Mouse (Mus musculus) G1E (cell line): Measurements from ENCODE around the gene Cd276. TPM values are rescaled to one million over a fixed set of nuclear protein-coding genes. Genes with fewer than 3 reads are reported as not detected.

Experiments
- ATAC-seq: 2 replicates; pipeline ENCODE4 v1.8.0; 2016; ENCODE audit warnings: mild to moderate bottlenecking; ENCODE audit not compliant: insufficient number of reproducible peaks, poor library complexity, low FRiP score, severe bottlenecking; ENCODE audit errors: extremely low read depth
- DNase-seq: peaks from one replicate; pipeline ENCODE4 v3.0.0; 2012; ENCODE audit warnings: low spot score
- H3K27me3 ChIP-seq: 2 replicates; pipeline ENCODE4 v1.6.1; 2012; ENCODE audit warnings: mild to moderate bottlenecking, low read length, inconsistent platforms; ENCODE audit not compliant: insufficient read depth
- H3K36me3 ChIP-seq: replicated peaks from 2 replicates; pipeline ENCODE3; 2012; ENCODE audit warnings: mild to moderate bottlenecking, inconsistent platforms
- H3K4me1 ChIP-seq: 2 replicates; pipeline ENCODE4 v1.6.1; 2012; ENCODE audit warnings: low read depth, low read length, inconsistent platforms, mixed read lengths; ENCODE audit not compliant: insufficient read depth
- H3K4me3 ChIP-seq: 2 replicates; pipeline ENCODE4 v1.5.1; 2012; ENCODE audit warnings: low read depth, mild to moderate bottlenecking, inconsistent platforms, low read length, moderate library complexity, mixed read lengths
- H3K9me3 ChIP-seq: replicated peaks from 2 replicates; pipeline ENCODE4 v1.6.1; 2012; ENCODE audit warnings: inconsistent platforms
- CTCF ChIP-seq: IDR thresholded peaks from 2 replicates; pipeline ENCODE4 v1.5.1; 2012; ENCODE audit warnings: low read depth, low read length, inconsistent platforms, mixed read lengths
- GATA1 ChIP-seq: IDR thresholded peaks from 2 replicates; pipeline ENCODE4 v1.6.1; 2012; ENCODE audit warnings: borderline replicate concordance, low read length, inconsistent platforms, mixed read lengths
- GATA2 ChIP-seq: IDR thresholded peaks from 2 replicates; pipeline ENCODE4 v1.6.1; 2012; ENCODE audit warnings: low read depth, low read length, inconsistent platforms, borderline replicate concordance
- POLR2AphosphoS5 ChIP-seq: IDR thresholded peaks from 2 replicates; pipeline ENCODE4 v1.6.1; 2012; ENCODE audit warnings: low read depth, low read length, inconsistent platforms; ENCODE audit not compliant: insufficient replicate concordance
- TAL1 ChIP-seq: conservative IDR thresholded peaks from 2 replicates; pipeline ENCODE4 v1.6.1; 2012; ENCODE audit warnings: low read depth, low read length, inconsistent platforms, mixed read lengths
- polyA plus RNA-seq: library from polyadenylated mRNA; stranded (reverse); fragments of >175 nt; gene quantifications from 2 replicates; pipeline ENCODE4 v1.2.3, GENCODE M21; 2012
- total RNA-seq, 2 experiments: library from RNA; stranded (forward) in 1 of 2; stranded (reverse) in 1 of 2; fragments of 200-1000 nt in 1 of 2; fragments of >200 nt in 1 of 2; fragmentation: Nextera tagmentation in 1 of 2; gene quantifications; 2 replicates each; pipeline ENCODE4 v1.2.3; 2014 to 2017

The Cd276 gene
- total and polyA plus RNA-seq, 3 experiments, result 0.16 to 0.38 (median 0.28) TPM

DNA sequence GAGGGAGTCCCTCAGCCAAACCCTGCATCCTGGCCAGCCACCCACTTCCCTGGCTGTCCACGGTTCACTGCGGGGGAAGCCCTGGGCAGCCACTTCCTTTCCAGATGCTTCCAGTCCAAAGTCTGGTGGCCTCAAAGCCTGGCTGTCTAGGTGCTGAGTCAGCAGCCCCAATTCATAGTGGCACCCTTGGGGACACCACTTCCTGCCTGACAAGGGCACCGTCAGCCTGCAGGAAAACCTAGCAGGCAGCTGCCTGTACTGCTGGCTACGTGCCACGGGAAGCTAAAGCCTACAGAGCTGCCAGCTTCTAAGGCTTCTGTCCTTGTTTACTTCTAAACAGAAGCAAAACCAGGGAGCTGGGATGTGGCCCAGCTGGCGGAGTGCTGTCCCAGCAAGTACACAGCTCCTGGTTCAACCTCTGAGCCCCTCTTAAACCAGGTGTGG, 13.3 kb downstream of the Cd276 start:
- no peaks in the 10 kb centered on the region for H3K36me3 ChIP-seq
- DNase-seq (peak; percentile 22), ATAC-seq (no peak)
- no peak overlapping the region for H3K4me3 ChIP-seq
- H3K9me3 ChIP-seq, result peaks cover 5% of the 10 kb centered on the region
- H3K4me1 ChIP-seq, result peaks cover 30% of the 10 kb centered on the region
- TF ChIP-seq GATA1, result no peak
- no peak for TF ChIP-seq GATA2
- TF ChIP-seq CTCF, result no peak
- TF ChIP-seq TAL1, result no peak
- TF ChIP-seq POLR2AphosphoS5, result no peak
- peaks cover 33% of the 10 kb centered on the region for H3K27me3 ChIP-seq

DNA sequence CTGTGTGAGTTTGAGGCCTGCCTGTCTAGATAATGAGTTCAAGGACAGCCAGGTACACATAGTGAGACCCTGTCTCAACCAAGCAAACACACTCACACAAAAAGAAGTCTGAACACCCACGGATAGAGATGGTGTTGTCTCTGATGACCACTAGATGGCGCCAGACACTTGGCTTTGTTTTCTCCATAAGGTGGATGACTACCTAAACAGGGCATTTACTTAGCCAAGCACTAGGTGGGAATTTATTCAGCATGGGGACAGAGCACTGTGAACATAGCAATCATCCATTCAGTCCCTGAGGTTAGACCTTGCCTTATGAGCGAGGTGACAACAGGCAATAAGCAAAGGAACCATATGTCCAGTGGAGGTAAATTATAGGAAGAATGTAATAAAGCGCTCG, 15.4 kb downstream of the Cd276 start:
- no peak overlapping the region for H3K4me3 ChIP-seq
- H3K9me3 ChIP-seq, result peaks cover 5% of the 10 kb centered on the region
- peaks cover 34% of the 10 kb centered on the region for H3K27me3 ChIP-seq
- TF ChIP-seq CTCF, result peak; percentile 91
- no peak for TF ChIP-seq POLR2AphosphoS5
- no peak for TF ChIP-seq GATA1
- TF ChIP-seq TAL1, result no peak
- no peak for TF ChIP-seq GATA2
- no peaks in the 10 kb centered on the region for H3K36me3 ChIP-seq
- H3K4me1 ChIP-seq, result peaks cover 47% of the 10 kb centered on the region
- no peak for ATAC-seq
- peak; percentile 48 for DNase-seq

DNA sequence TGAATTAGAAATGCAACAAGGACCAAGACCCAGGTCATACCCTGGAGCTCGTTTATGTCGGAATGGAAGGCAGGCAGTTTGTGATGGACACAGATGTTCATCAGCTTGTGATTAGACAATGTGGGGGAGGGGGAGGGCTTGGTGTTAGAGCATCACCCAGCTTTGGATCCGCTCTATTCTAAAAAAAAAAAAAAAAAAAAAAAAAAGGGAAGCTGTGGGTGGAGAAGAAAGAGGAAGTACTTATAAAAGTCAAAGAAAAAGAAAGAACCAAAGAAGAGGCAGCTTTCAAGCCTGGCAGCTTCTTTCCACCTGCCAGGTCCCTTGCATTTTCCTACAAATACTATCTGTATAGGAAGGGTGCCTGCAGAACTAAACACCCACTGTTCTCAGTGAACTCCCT, 17.5 kb downstream of the Cd276 start:
- H3K36me3 ChIP-seq, result no peaks in the 10 kb centered on the region
- TF ChIP-seq GATA2 (no peak), TAL1 (no peak), GATA1 (no peak), POLR2AphosphoS5 (no peak), CTCF (no peak)
- no peak for ATAC-seq
- H3K9me3 ChIP-seq, result peaks cover 5% of the 10 kb centered on the region
- DNase-seq, result peak; percentile 56
- H3K4me3 ChIP-seq, result peak overlapping the region; percentile 43; the same call in 1 of the 2 replicates
- peaks cover 31% of the 10 kb centered on the region for H3K27me3 ChIP-seq
- peaks cover 47% of the 10 kb centered on the region for H3K4me1 ChIP-seq

DNA sequence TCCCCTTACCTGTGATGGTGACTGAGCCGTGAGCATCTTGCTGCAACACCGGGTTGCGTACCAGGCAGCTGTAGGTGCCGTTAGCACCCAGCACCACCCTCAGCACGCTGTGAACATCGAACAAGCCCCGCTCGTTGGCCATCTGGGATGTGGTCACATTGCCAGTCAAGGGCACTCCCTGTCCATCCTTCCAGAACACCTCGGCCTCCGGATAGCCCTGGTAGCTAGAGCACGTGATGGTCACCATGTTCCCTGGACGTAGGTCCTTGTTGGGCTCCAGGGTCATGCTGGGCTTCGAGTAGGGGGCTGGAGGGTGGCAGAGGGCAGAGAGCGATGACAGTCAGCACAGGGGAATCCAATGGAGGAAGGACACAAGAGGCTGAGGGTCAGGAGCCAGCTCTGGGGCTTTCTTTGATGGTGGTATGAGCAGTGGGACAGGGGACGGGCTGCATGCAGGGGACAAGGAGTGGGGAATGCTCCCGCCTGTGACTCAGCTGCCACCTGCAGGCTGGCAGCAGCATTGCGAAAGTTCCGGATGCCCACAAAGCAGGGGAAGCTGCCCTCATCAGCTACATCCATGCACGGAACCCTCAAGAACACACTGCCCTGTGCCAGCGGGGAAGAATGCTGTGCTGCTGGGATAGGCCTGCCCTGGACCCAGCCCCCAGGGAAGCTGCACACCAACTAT, 19.6 kb downstream of the Cd276 start:
- Histone ChIP-seq H3K4me3 (no peak overlapping the region), H3K27me3 (peaks cover 40% of the 10 kb centered on the region), H3K9me3 (peaks cover 5% of the 10 kb centered on the region), H3K36me3 (no peaks in the 10 kb centered on the region), H3K4me1 (peaks cover 35% of the 10 kb centered on the region)
- DNase-seq (no peak), ATAC-seq (no peak)
- peak; percentile 39; the same call in 1 of the 2 replicates for TF ChIP-seq CTCF
- no peak for TF ChIP-seq POLR2AphosphoS5

DNA sequence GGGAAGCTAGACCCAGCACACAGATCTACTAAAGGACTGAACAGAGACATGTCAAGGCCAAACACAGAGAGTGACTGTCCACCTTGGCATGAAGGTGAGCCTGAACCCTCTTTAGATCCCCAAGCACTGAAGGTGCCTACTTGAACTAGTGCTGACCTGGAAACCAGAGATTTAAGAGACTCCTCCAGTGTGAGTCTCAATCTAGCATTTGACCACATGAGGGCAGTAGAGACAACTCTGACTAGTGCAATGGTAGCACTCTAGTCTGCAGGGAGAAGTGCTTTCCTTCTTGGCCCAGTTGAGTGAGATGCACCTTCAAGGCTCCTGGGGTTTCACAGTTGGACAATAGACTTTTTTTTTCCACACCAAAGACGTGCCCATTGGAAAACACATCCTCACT, 20.5 kb downstream of the Cd276 start:
- peaks cover 33% of the 10 kb centered on the region for H3K4me1 ChIP-seq
- H3K36me3 ChIP-seq, result no peaks in the 10 kb centered on the region
- TF ChIP-seq CTCF (peak; percentile 52), POLR2AphosphoS5 (no peak)
- H3K4me3 ChIP-seq, result no peak overlapping the region
- DNase-seq (peak; percentile 51), ATAC-seq (no peak)
- peaks cover 39% of the 10 kb centered on the region for H3K27me3 ChIP-seq
- peaks cover 5% of the 10 kb centered on the region for H3K9me3 ChIP-seq

DNA sequence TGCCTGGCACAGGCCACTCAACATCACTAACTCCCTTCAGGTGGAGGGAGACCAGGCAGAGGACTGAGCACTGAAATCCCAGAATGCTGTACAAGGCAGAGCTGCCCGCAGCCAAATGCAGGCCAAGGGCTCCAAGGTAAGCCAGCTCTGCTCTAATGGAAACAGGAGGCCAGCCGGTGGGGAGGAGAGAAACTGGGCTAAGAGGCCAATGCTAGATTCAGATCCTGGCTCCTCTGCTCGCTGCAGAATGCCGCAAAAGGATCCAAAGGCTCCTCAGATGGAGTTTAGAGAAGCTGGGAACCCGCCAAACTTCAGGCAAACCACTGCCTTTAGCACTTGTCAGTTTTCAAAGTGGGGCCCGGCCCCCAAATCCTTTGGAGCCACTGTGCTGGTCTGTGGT, 21.9 kb downstream of the Cd276 start:
- H3K4me3 ChIP-seq, result no peak overlapping the region
- TF ChIP-seq TAL1 (no peak), POLR2AphosphoS5 (no peak), GATA2 (no peak), GATA1 (no peak), CTCF (no peak)
- DNase-seq, result no peak
- peaks cover 45% of the 10 kb centered on the region for H3K27me3 ChIP-seq
- H3K4me1 ChIP-seq, result peaks cover 30% of the 10 kb centered on the region
- no peak for ATAC-seq
- H3K9me3 ChIP-seq, result no peaks in the 10 kb centered on the region; the same call in 1 of the 2 replicates
- H3K36me3 ChIP-seq, result no peaks in the 10 kb centered on the region

DNA sequence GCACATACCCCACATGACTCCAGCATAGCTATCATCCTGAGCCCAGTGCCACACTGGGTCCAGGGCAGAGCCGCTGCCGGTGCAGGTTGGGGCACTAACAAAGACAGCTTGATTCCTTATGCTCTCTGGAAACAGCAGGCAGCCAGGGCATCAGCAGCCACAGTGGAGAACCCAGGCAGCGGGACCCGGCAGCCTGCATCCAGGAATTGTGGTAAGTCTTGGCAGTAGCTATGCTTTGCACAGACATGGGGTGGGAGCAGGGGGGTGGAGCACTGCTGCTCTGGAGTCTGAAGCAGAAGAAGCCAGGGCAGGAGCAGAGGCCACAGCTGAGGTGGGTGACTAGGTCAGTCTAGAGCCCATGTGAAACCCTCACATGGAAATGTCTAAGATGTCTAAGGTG, 23.0 kb downstream of the Cd276 start:
- no peaks in the 10 kb centered on the region for H3K9me3 ChIP-seq
- H3K27me3 ChIP-seq, result peaks cover 49% of the 10 kb centered on the region
- DNase-seq (no peak), ATAC-seq (no peak)
- H3K4me1 ChIP-seq, result peaks cover 20% of the 10 kb centered on the region
- no peak for TF ChIP-seq TAL1
- no peaks in the 10 kb centered on the region for H3K36me3 ChIP-seq
- H3K4me3 ChIP-seq, result no peak overlapping the region
